Mouse (Mus musculus) ES-E14 (cell line): ENCODE measurements around the gene Stard3.
"Not testable (repeated sequence)": the region's sequence is repeated elsewhere in the genome, so short reads cannot be mapped to it uniquely, and the experiment has no call there.

Experiments used
- CHD2 ChIP-seq: IDR thresholded peaks from 2 replicates; pipeline ENCODE4 v1.6.1; 2014; ENCODE audit warnings: mild to moderate bottlenecking, low read depth, low read length, inconsistent platforms
- HCFC1 ChIP-seq: IDR thresholded peaks from 2 replicates; pipeline ENCODE4 v1.6.1; 2012; ENCODE audit warnings: low read length, inconsistent platforms, borderline replicate concordance; ENCODE audit not compliant: insufficient read depth
- ZC3H11A ChIP-seq: IDR thresholded peaks from 2 replicates; pipeline ENCODE4 v1.6.1; 2012; ENCODE audit warnings: low read depth, mild to moderate bottlenecking, inconsistent platforms, low read length, borderline replicate concordance
- ZNF384 ChIP-seq: IDR thresholded peaks from 2 replicates; pipeline ENCODE4 v1.6.1; 2012; ENCODE audit warnings: low read depth, low read length, inconsistent platforms

- not testable (repeated sequence) for TF ChIP-seq ZNF384, CHD2, ZC3H11A, HCFC1
These were observed 24.2 kb downstream of the Stard3 start for GRCm38 (mm10) chr11:98382405-98382804.
